Mouse (Mus musculus) urinary bladder, adult 18-20 months (tissue): ENCODE data around the gene Igfbp2.

Experiments
- DNase-seq, 2 experiments: peaks; one replicate each; pipeline ENCODE4 v3.0.0; 2022; ENCODE audit warnings: low spot score in 2 of 2, mixed read lengths in 2 of 2

Igfbp2 gene

DNA sequence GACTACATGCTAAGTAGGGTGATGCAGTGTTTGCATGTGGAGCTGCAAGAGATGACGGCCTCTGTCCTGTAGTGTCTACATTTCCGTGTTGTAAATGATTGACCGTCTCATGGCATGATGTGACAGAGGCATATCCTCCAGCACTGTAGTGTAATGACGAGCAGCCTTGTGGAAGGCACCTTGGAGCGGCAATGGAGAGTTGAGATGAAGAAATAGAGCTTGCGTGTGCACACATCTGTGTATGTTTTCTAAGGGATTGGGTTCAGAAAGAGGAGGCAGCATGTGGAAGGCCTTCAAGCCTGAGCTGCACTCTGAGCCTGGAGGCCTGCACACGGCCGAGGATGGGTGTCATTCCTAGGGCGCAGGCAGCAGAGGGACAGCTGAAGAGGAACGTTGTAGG, 31.4 kb downstream of the Igfbp2 start:
- no peak for DNase-seq

DNA sequence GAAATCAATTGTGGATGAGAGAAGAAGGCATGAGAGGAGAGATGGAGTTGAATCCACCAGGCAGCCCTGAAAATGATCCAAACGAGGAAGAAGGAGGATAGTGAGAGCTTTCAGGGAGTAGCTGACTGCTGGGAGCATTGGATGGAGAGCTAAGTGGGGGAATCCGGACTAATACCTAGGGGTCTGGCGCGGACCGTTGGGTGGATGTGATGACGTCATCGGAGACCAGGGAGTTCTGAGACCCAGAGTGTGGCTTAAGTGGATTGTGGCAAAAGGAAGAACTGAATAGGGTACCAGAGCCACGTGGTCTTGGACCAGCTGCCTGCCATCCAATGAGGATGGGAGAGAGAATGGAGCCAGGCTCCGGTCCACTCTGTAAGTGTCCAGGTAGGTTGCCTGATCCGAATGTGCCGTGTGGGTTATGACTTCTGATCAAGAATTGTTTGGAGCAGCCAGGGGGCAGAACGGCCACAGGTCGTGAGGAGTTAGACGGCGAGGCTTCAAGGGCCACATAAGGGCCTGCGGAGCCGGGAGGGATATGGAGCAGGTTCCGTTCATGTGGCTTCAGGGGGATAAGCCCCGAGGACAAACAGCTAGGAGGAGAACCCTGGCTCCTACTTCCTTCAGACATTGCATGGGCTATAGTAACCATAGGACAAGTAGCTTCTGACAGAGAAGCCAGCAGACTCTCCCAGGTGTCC, 32.1 kb downstream of the Igfbp2 start:
- DNase-seq, result no peak

DNA sequence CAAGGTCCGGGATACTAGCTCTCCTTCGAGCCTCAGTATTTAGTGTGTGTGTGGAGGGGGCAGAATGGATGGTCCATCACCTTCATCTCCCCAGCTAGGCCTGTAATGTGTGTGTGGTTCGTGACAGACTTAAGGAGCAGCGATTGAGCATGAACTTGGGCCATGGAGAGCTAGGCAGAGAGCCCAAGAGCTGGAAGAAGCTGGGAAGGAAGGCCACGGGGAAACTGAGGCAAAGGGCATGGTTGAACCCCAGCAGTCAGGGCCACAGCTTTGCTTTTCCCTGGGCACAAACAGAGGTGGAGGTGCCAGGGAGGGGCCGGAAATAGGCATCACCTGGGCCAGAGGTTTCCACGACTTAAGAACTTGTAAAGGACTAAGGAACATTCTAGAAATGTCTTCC, 32.8 kb downstream of the Igfbp2 start:
- DNase-seq, result no peak

DNA sequence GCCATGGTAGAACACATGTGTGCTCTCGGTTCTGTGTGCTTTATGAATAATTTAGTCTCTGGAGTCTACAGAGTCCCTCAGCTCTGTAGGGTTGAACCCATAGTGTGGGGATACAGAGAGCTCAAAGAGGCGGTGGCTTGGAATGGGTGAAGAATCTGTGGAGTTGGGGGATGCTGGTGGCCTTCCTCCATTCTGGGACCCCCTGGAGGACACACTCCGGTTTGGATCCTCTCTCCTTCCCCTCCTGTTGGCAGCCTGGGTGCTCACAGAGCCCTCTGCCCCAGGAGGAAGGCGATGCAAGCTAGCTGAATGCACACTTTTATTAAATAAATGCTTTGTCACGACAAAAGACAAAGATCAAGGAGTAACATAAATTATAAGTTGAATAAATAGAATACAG, 33.3 kb downstream of the Igfbp2 start:
- no peak for DNase-seq

DNA sequence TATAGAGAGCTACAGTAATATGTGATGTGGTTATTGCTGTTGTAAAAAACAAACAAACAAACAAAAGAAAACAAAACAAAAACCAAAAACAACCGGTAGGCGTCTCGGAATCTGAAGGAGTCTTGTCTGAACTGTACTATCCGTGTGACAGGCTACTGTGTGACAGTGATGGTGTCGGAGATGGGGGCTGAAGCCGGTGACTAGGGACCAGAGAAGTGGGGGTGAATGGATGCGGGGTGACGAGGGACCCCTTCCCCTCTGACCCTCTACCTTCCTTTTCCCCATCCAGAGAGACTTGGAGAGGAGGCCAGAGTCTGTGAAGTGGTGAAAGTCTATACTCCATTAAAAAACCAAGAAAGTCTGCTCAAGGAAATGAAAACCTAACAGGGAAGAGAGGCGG, 34.0 kb downstream of the Igfbp2 start:
- no peak for DNase-seq

DNA sequence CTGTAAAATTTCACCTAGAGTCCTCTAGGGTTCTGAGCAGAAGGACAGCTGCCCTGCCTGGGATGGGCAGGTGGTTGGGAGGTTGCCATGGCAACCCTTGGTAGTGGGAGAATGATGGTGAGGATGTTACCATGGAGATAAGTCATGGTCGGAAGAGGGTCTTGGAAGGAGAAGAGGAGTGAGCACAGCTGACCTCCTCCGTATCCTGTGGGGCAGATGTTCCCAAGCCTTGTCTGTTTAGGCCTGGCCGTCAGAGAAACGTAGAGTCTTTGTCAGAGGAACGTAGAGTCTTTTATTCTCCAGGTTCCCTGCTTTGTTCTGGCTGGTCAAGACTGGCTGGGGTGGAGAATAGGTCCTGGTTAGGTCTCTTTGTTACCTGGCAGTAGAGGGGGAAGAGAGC, 34.6 kb downstream of the Igfbp2 start:
- no peak for DNase-seq

DNA sequence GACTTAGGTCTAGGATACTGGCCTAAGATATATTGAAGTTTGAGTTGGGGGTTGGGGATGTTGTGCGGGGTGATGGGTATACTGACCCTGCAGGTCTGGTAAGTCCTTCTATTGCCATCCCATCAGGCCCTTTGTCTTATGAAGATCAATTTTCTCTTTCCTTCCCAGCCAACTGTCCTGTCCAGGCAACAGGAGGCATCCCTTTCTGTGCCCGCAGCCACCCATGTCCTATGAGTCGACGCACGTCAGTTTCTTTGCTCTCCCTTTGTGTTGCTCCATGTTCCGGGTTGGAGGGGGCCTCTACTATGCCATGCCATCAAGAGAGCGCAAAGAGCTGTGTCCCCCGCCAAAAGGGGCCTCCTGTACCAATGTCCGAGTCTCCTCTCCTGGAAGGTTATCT, 35.7 kb downstream of the Igfbp2 start:
- DNase-seq, result no peak

DNA sequence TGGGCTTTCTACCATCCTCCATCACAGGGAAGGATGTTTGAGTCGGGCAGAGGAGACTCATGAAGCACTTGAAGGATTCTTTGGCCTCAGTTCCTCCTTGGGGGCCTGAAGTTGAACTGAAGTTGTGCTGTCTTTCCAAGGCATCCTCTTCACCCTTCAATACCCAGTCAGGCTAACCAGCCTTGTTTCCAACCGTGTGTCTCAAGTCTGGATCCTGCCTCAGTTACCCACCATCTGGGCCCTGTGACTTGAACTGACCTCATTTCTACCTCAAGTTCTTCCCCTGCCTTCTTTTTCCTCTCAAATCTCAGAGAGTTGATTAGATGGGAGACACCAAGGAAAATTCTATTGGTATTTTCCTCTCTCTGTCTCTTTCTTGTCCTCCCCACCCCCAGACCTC, 36.2 kb downstream of the Igfbp2 start:
- DNase-seq, result no peak

DNA sequence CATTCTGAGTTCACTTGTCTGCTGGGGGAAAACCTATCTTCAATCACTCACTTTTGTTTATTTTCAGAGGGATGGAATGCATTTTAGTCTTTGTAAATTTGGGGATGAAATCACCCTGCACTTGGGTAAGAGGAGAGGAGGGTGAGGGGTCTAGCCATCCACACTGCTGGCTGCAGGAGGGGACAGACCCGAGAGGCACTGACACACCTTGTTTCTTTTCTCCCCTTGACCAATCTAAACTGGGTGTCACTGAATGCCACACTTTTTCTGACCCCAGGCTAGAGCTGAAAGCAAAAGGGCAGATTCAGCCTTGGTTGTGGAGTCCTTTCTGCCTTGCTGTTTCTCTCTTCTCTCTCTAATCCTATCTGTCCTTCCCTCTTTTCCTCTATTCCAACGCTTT, 37.4 kb downstream of the Igfbp2 start:
- no peak for DNase-seq

DNA sequence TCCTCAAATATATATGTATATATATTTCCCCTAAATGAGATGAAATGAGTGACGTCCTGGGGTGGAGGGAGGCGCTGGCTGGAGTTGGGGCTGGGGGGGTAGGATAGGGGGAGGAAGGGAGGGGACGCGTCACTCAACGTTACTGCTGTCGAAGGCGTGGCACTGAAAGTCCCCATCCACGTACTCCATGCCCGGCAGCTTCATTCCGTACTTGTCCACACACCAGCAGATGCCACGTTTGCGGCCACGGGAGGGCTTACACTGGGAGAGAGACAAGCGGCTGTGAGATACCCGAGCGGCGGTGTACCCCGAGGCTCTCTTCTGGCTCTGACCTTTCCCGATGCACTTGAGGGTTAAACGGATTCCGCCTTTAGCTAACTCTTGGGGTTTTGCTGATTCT, 37.9 kb downstream of the Igfbp2 start:
- DNase-seq, result no peak

DNA sequence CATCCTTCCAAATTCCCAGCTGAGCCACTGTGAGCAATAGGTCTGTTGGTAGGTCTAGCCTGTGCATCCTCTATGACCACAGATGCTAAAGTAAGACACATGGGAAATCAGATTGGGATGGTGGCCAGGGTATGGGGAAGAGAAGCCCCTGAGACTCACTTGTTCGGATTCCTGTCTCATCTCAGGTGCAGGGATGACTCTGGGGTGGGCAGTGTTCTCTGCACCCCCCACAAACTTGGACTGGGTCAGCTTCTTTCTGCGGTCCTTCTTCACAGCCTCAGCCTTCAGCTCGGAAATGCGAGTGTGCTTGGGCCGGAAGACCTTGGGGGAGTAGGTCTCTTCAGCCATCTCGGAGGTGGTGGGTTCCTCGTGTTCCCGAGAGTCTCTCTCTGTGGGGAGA, 39.4 kb downstream of the Igfbp2 start:
- no peak for DNase-seq

DNA sequence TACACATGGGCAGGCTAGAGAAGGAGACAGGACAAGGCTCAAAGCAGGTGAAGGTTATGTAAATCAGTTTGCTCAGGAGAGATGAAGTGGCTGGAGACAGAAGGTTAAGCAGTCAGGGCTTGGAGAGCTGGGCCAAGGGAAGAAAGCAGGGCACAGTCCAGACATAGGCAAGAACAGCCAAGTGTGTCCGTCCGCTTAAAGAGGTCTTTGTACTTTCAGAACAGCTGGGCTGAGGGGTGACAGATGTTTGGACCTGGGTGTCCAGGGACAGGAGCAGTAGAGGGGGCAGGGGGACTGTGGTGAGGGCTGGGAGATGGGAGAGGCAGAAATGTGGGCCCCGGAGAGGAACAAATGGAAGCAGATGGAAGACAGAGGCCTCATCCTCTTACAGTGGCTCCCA, 40.0 kb downstream of the Igfbp2 start:
- DNase-seq, result no peak

DNA sequence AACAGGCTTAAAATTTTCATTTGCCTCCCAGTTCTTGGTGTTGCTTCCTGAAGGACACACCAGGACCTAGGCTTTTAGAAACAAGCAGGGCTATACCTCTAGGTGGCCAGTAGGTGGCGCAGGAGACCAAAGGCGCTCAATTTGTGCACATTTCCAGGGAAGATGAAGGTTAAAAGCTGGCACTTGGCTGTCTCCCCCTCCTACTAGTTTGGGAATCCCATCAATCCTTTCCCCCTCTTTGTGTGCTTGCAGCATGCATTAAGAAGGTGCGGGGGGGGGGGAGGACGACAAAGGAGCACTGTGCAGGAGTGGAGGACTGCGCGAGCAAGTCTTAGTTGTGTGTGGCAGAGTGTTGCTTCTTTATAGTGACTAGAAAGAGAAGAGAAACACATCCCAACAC, 41.6 kb downstream of the Igfbp2 start:
- peak; percentile 41 to 56 for DNase-seq

DNA sequence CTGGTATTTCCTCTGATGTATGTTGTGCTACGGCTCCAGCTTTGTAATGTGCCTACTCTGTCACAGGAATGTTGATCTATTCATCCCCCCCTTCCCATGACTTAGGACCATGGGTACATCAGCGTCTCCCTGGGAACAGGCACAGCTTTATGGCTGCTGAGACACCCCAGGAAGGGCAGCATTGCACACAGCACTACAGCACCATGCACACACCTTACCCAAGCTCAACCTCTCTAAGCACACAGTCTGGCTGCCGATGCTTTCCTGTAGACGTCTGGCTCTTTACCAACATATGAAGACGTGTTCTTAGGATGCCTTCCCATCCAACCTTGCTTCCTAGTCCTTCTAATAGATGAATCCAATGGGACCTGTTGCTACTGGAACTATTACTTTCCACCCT, 42.1 kb downstream of the Igfbp2 start:
- DNase-seq, result no peak

DNA sequence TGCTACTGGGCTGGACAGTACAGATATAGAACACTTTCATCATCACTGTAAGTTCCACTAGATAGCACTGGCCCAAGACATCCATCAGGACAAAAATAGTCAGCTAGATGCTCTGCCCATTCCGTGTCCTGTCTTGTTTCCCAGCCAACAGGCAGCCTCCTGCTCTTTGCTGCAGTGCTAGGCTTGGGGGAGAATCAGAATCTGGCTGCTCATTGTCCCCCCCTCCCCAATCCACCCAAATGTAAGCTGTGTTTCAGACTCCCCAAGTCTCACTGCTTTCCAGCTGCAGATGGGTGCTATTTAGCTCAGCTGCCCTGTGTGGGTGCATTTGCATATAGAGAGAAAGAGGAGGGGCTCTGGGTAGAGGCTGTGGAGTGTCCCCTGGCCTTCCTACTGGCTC, 43.0 kb downstream of the Igfbp2 start:
- DNase-seq, result no peak

DNA sequence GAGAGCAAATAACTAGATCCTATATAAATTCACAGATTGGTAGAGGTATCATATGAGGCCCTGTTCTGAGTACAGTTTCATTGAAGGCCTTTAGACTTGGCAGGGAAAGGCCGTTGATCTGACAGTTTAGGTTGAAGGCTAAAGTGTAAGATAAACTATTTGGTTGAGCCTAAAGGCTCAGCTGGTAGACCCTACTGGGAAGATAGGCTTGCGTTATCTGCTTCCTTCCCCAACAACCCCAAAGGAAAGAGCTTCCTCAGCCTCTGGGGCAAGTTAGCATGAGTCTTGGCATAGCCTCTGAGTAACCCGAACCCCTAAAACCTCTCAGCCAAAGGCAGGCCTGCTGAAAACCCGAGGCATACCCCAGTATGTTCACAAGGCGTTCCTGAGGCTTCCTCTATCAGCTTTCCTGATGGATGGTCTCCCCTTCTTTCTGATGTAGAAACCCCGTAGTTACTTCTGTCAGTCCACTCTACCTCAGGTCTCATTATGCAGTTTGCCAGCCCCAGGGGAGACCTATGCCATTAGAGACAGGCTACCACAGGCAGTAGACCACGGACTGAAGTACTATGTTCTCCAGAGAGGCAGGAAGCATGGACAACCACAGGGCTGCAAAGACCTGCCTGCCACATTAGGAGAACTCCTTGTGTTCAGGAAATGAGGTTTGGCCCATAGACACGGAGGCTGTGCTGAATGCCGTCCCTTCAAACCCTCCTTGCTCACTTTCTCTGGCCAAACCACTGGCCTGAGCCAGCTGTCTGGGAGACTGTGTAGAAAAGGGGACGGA, 44.3 kb downstream of the Igfbp2 start:
- no peak for DNase-seq

DNA sequence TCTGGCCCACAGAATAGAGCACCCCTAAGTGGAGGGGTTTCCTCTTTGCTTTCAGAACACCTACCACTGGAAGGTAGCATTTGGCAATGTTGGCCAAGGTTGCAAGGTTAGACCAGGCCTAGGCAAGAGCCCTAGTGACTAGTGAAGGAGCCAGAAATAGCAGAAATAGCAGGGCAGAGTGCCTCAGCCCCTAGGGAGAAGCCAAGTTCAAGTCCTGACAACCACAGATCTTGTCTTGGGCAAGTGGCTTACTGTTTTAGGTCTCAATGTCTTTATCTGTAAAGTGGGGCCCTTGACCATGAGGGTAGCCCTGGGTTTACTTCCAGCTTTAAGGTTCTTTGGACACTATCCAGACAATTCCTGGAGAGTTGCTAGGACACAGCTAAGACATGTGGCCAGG, 45.0 kb downstream of the Igfbp2 start:
- no peak for DNase-seq

DNA sequence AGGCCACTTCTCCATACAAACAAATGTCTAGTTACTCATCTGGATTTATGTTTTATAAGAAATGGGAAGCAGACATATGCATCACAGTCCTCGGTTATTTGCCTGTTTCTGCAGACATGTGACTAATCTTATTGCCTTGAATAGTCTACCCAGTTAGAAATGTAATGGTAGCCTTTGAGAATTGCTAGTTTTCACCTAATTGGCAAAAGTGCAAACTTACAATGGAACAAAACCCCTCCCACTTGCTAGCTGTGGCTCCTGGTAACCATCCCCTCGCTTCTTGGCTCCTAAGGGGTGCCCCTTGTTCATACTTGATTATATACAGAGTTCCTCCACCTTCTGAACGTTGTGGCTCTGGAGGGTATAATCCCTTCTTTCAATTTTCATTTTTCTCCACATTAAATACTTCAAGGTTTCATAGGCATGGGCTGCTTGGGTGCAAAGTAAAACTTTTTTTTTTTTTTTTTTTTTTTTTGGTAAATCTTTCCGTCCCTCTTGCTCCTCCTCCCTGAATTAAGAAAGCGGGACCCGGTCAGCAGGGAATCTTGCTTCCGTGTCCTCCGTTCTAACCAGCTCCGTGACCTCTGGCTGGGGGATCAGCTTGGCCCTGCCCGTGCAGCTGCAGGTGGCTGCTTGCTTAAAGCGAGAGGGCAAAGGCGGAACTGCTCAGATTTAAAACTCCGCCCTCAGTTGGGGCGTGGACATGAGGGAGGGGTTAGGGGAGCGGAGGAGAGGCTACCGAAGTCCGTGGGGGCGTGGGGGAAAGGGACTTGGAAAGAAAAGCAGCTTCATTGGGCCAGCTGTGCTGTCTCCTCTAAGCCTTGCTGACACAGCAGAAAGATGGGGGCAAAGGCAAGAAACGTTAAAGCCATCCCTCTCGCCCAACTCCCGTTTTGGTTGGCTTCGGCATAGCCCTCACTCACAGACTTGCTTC, 45.6 kb downstream of the Igfbp2 start:
- DNase-seq, result peak; percentile 81

DNA sequence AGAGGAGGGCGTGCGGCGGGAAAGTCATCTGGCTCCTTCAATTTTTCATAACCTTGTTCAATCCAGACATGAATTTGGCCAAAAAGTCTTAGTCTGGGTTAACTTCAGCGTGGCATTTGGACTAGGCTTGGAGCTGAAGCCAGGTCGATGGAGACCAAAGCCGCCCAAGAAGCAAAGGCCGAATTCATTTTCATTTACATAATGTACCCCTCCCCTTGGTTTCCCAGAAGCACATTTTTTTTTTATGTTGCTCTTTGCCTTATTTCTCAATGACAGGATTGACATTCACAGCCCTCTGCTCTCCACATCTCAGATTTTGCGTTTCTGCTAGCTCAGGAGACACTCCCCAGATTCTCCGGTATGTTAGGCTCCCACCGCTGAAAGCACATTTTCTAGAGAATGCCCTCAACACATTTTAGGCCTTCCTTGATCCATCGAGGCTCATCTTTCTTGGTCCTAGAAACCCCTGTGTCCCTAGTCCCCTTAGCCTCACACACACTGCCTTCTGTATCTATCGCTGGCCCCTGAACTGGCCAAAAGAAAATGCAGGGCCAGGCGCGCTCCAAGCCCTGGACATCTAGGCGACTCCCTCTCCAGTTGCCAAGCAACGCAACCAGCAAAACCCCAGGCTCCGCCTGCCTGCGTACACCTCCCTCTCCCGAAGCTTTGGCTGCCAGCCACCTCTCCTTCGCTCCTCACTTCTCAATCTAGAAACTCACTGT, 46.5 kb downstream of the Igfbp2 start:
- peak; percentile 45 to 81 for DNase-seq

DNA sequence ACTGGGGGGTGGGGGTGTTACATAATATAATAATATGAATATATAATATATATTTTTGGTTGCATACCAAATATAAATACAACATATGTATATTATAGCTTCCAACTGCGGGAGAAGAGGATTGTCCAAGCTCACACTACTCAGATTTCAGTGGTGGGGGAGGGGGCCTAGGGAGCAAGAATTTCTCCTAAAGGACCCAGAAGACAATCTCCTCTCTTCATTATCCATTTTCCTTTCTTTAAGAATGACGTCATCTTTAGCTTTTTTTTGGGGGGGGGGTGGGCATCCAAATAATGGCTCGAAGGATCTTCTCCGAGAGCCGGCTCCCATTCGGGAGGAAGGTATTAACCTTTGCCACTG, 47.0 kb downstream of the Igfbp2 start:
- no peak for DNase-seq

DNA sequence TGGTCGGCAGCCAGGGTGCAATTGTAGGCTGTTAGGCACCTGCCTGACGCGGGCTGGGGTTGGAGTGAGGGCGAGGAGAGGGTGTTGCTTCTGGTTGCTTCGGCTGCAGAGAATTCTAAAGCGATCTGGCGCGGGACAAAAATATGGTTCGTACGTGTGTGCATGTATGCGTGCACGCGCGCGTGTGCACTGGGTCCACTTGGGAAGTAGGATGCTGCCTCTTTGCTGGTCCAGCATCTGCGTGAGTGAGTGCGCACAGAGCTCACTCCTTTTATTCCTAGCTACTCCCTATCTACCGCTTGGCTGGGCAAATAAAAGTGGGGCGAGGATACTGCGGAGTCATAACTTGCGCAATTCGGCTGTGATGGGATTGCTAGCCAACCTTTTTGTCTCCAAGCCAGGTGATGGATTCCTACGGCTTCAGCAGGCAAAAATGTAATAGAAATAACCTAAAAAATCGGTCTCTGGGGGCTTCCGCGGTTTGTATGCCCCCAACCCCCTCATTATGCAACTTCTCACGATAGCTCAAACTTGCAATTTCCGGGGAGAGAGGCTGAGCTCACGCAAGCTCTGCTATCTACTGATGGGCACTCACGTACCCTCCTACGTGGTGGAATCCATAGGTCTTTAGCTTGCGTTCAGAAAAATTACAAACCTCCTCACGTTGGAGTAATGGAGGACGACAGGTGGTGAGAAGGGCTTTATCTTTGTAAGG, 47.6 kb downstream of the Igfbp2 start:
- DNase-seq, result peak in 1 of 2 experiments; percentile 64
